Mouse (Mus musculus): Measurements from ENCODE around the gene Ppl. TPM values are rescaled to one million over a fixed set of nuclear protein-coding genes. Genes with fewer than 3 reads are reported as not detected.

Gene Ppl
- under 1 TPM; 0.32 to 0.34 TPM for total RNA-seq (2021)

- intact Hi-C loops (cut with DNase I) = no loop called here
- no peak for DNase-seq (ENCODE audit: low spot score in 2 of 2)
Measured at GRCm38 (mm10) chr16:5132401-5132801, at the start of gene Ppl. Ppl (minus strand) TSS chr16:5132421.

GRCm38 (mm10) chr16:5172636-5173035, 40.4 kb upstream of the Ppl start:
- intact Hi-C loops (cut with DNase I) = no loop called here
- DNase-seq (ENCODE audit: low spot score in 2 of 2) = no peak

GRCm38 (mm10) chr16:5168829-5169228, 36.6 kb upstream of the Ppl start:
- intact Hi-C loops (cut with DNase I) = no loop called here
- DNase-seq (ENCODE audit: low spot score in 2 of 2) = no peak

- intact Hi-C loops (cut with DNase I) = no loop called here
- no peak for DNase-seq (ENCODE audit: low spot score in 2 of 2)
Measured at GRCm38 (mm10) chr16:5168038-5168437, 35.8 kb upstream of the Ppl start.

- no peak for DNase-seq (ENCODE audit: low spot score in 2 of 2)
- intact Hi-C loops (cut with DNase I) = no loop called here
Measured at GRCm38 (mm10) chr16:5164327-5164726, 32.1 kb upstream of the Ppl start.

- DNase-seq (ENCODE audit: low spot score in 2 of 2) = peak in 1 of 2 experiments; percentile 72
- intact Hi-C loops (cut with DNase I) = no loop called here
Measured at GRCm38 (mm10) chr16:5159248-5159647, 27.0 kb upstream of the Ppl start.

- no peak for DNase-seq (ENCODE audit: low spot score in 2 of 2)
- intact Hi-C loops (cut with DNase I) = no loop called here
Measured at GRCm38 (mm10) chr16:5157113-5157512, 24.9 kb upstream of the Ppl start.

- DNase-seq (ENCODE audit: low spot score in 2 of 2) = no peak
- intact Hi-C loops (cut with DNase I) = no loop called here
Measured at GRCm38 (mm10) chr16:5156495-5156894, 24.3 kb upstream of the Ppl start.

GRCm38 (mm10) chr16:5155014-5155413, 22.8 kb upstream of the Ppl start:
- intact Hi-C loops (cut with DNase I) = no loop called here
- no peak for DNase-seq (ENCODE audit: low spot score in 2 of 2)

GRCm38 (mm10) chr16:5153299-5154026, 21.2 kb upstream of the Ppl start:
- intact Hi-C loops (cut with DNase I) = no loop called here
- no peak for DNase-seq (ENCODE audit: low spot score in 2 of 2)

- intact Hi-C loops (cut with DNase I) = no loop called here
- peak in 1 of 2 experiments; percentile 17 for DNase-seq (ENCODE audit: low spot score in 2 of 2)
Measured at GRCm38 (mm10) chr16:5150544-5150943, 18.3 kb upstream of the Ppl start.

GRCm38 (mm10) chr16:5147037-5147385, 14.8 kb upstream of the Ppl start, which contains the start of gene Sec14l5:
Sec14l5 (plus strand) TSS chr16:5147109.
- DNase-seq (ENCODE audit: low spot score in 2 of 2) = peak in 1 of 2 experiments; percentile 27
- intact Hi-C loops (cut with DNase I) = loop anchor here (5.0 kb wide), 3 partner anchors 75 to 170 kb away; no protein-coding TSS in a partner anchor

GRCm38 (mm10) chr16:5146367-5147036, 14.3 kb upstream of the Ppl start:
- intact Hi-C loops (cut with DNase I) = loop anchor here (5.0 kb wide), 3 partner anchors 74 to 169 kb away; no protein-coding TSS in a partner anchor
- DNase-seq (ENCODE audit: low spot score in 2 of 2) = peak in 1 of 2 experiments; percentile 44

GRCm38 (mm10) chr16:5145570-5145969, 13.3 kb upstream of the Ppl start:
- intact Hi-C loops (cut with DNase I) = loop anchor here (5.0 kb wide), 3 partner anchors 73 to 168 kb away; no protein-coding TSS in a partner anchor
- DNase-seq (ENCODE audit: low spot score in 2 of 2) = peak; percentile 85

GRCm38 (mm10) chr16:5139741-5140140, 7.5 kb upstream of the Ppl start:
- intact Hi-C loops (cut with DNase I) = no loop called here
- peak in 1 of 2 experiments; percentile 10 for DNase-seq (ENCODE audit: low spot score in 2 of 2)

- DNase-seq (ENCODE audit: low spot score in 2 of 2) = no peak
- intact Hi-C loops (cut with DNase I) = no loop called here
Measured at GRCm38 (mm10) chr16:5137006-5137540, 4.9 kb upstream of the Ppl start.

GRCm38 (mm10) chr16:5136505-5136904, 4.3 kb upstream of the Ppl start:
- peak in 1 of 2 experiments; percentile 20 for DNase-seq (ENCODE audit: low spot score in 2 of 2)
- intact Hi-C loops (cut with DNase I) = no loop called here

- no peak for DNase-seq (ENCODE audit: low spot score in 2 of 2)
- intact Hi-C loops (cut with DNase I) = no loop called here
Measured at GRCm38 (mm10) chr16:5135551-5136261, 3.5 kb upstream of the Ppl start.

GRCm38 (mm10) chr16:5134623-5135330, 2.6 kb upstream of the Ppl start:
- intact Hi-C loops (cut with DNase I) = no loop called here
- peak in 1 of 2 experiments; percentile 58 for DNase-seq (ENCODE audit: low spot score in 2 of 2)
